36 mouse cellular contexts compared by ENCODE assay signal in the genomic region with DNA sequence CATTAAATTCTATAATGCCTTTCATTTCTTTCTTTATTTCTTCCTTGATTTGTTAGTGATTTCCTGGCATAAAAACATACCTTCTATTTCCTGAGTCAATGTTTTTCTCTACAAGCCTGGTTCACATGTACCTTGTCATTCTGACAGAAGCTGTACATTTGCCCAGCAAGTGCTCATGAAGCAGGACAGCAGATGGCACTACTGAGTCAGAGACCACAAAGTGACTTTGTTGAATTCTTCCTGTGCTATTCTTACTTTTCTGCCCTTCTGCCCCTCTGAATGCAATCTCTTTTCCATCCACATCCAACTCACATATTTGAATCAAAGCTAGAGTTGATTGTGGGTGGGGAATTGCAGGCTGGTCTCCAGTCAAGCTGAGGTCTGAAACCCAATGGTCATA. TPM values are rescaled to one million over a fixed set of nuclear protein-coding genes. Genes with fewer than 3 reads are reported as not detected.
DNase-seq lines count a peak whose midpoint lies in the region; ATAC-seq and TF ChIP-seq lines count a peak whose summit lies in the region.
"Had no signal": no experiment of that assay in that cellular context is flagged by ENCODE, and none has a peak within 500 bp of the region (broad histone marks: within the 10 kb centered on the region; RNA-seq: fewer than 3 reads in every experiment).

No protein-coding gene starts in this region.

- no peaks in the 10 kb centered on the region for H3K9me3 ChIP-seq in intestine, postnatal 0 days (ENCODE audit: control insufficient read depth)
- no peaks in the 10 kb centered on the region for H3K9me3 ChIP-seq in intestine, embryonic 15.5 days
- H3K9me3 ChIP-seq in E14TG2a.4 (ENCODE audit: low read length), result no peaks in the 10 kb centered on the region

- TF ChIP-seq CTCF in intestine, postnatal 0 days (IDR thresholded peaks at IDR 0.05; ENCODE audit: low read depth), result 0 out of 2 replicates have a peak, but pooled peaks have one; percentile 12
- peak; percentile 35 for TF ChIP-seq CTCF in E14TG2a.4 (conservative IDR thresholded peaks at IDR 0.05; ENCODE audit: low read length)
- TF ChIP-seq CTCF in cerebellum, adult 2 months (IDR thresholded peaks at IDR 0.05; ENCODE audit: borderline replicate concordance, insufficient read depth, low read depth, low read length), result no peak

- no peak overlapping the region for H3K9ac ChIP-seq in intestine, postnatal 0 days (ENCODE audit: low read depth, low read length)
- H3K9ac ChIP-seq in intestine, embryonic 15.5 days, result no peak overlapping the region
- H3K9ac ChIP-seq: embryonic facial prominence, embryonic 12.5 days; embryonic facial prominence, embryonic 15.5 days; heart, embryonic 13.5 days; hindbrain, embryonic 14.5 days had no signal

- H3K4me1 ChIP-seq in intestine, postnatal 0 days (replicated peaks; ENCODE audit: control insufficient read depth, insufficient read depth, low read length), result no peaks in the 10 kb centered on the region
- H3K4me1 ChIP-seq in intestine, embryonic 15.5 days (replicated peaks), result no peaks in the 10 kb centered on the region
- no peaks in the 10 kb centered on the region for H3K4me1 ChIP-seq in E14TG2a.4 (replicated peaks; ENCODE audit: low read depth, low read length)
- H3K4me1 ChIP-seq in cerebellum, adult 2 months (ENCODE audit: control insufficient read depth, insufficient read depth, low read length), result no peaks in the 10 kb centered on the region
- H3K4me1 ChIP-seq: embryonic facial prominence, embryonic 12.5 days; embryonic facial prominence, embryonic 15.5 days; heart, embryonic 10.5 days; heart, embryonic 13.5 days had no signal

- H3K27ac ChIP-seq in intestine, postnatal 0 days (ENCODE audit: low read depth, low read length), result no peak overlapping the region
- no peak overlapping the region for H3K27ac ChIP-seq in intestine, embryonic 15.5 days
- H3K27ac ChIP-seq in cerebellum, adult 2 months (ENCODE audit: insufficient read depth, low read length), result no peak overlapping the region
- H3K27ac ChIP-seq: embryonic facial prominence, embryonic 12.5 days; embryonic facial prominence, embryonic 15.5 days; heart, adult 2 months; heart, embryonic 10.5 days; heart, embryonic 13.5 days; hindbrain, embryonic 14.5 days; hindbrain, postnatal 0 days had no signal

- H3K4me3 ChIP-seq in intestine, postnatal 0 days (ENCODE audit: low read depth, low read length), result no peak overlapping the region
- no peak overlapping the region for H3K4me3 ChIP-seq in intestine, embryonic 15.5 days (replicated peaks)
- no peak overlapping the region for H3K4me3 ChIP-seq in E14TG2a.4 (replicated peaks; ENCODE audit: low read length)
- H3K4me3 ChIP-seq in cerebellum, adult 2 months (replicated peaks; ENCODE audit: insufficient read depth, low read depth, low read length), result no peak overlapping the region
- H3K4me3 ChIP-seq: embryonic facial prominence, embryonic 12.5 days; embryonic facial prominence, embryonic 15.5 days; heart, adult 2 months; heart, embryonic 10.5 days; heart, embryonic 13.5 days had no signal

- no peaks in the 10 kb centered on the region for H3K27me3 ChIP-seq in intestine, postnatal 0 days (replicated peaks; ENCODE audit: control insufficient read depth, insufficient read depth, low read length)
- no peaks in the 10 kb centered on the region for H3K27me3 ChIP-seq in intestine, embryonic 15.5 days (replicated peaks)
- H3K27me3 ChIP-seq in E14TG2a.4 (ENCODE audit: insufficient read depth, low read length), result no peaks in the 10 kb centered on the region
- H3K27me3 ChIP-seq in cerebellum, adult 2 months (ENCODE audit: control insufficient read depth, insufficient read depth, low read length), result no peaks in the 10 kb centered on the region
- H3K27me3 ChIP-seq: embryonic facial prominence, embryonic 12.5 days; embryonic facial prominence, embryonic 15.5 days; heart, embryonic 13.5 days had no signal

- DNase-seq in NIH3T3 (ENCODE audit: low read depth) (peak; percentile 5), ZHBTc4 (ENCODE audit: low read depth, low spot score) (peak; percentile 31)
- no peak for DNase-seq in layer of hippocampus, postnatal 25 days (ENCODE audit: extremely low spot score in 1 of 2, low spot score in 1 of 2)
- no peak for DNase-seq in kidney, adult 11 months
- DNase-seq in cerebellum, adult 2 months, result no peak
- DNase-seq: adrenal gland, adult 2 months; adrenal gland, postnatal 14 days; cerebellum, adult 11 months; cerebellum, adult 8-10 months; cerebellum, postnatal 10 days; cerebellum, postnatal 36 days; gastrocnemius, postnatal 10 days; gastrocnemius, postnatal 36 days; heart, adult 2 months; heart, postnatal 14 days; heart, postnatal 4 days; kidney, adult 18-20 months; kidney, adult 9 months had no signal

- ATAC-seq in intestine, postnatal 0 days, result no peak
- ATAC-seq in intestine, embryonic 15.5 days, result no peak
- ATAC-seq: forebrain, embryonic 14.5 days; hindbrain, postnatal 0 days; inflammation-experienced regulatory T-cells, adult 6 months had no signal

- TF ChIP-seq POLR2A in cerebellum, adult 2 months (IDR thresholded peaks at IDR 0.05; ENCODE audit: borderline replicate concordance, insufficient read depth, low read length), result no peak

- H3K4me2 ChIP-seq in intestine, postnatal 0 days (replicated peaks; ENCODE audit: low read depth), result no peak overlapping the region
- H3K4me2 ChIP-seq in intestine, embryonic 15.5 days (replicated peaks), result no peak overlapping the region
- H3K4me2 ChIP-seq: embryonic facial prominence, embryonic 12.5 days; embryonic facial prominence, embryonic 15.5 days; heart, embryonic 13.5 days; hindbrain, embryonic 14.5 days had no signal

- no peaks in the 10 kb centered on the region for H3K36me3 ChIP-seq in intestine, postnatal 0 days (ENCODE audit: control insufficient read depth, insufficient read depth)
- H3K36me3 ChIP-seq in intestine, embryonic 15.5 days, result no peaks in the 10 kb centered on the region
- H3K36me3 ChIP-seq in E14TG2a.4 (ENCODE audit: insufficient read depth, low read length), result no peaks in the 10 kb centered on the region
- H3K36me3 ChIP-seq: embryonic facial prominence, embryonic 12.5 days; embryonic facial prominence, embryonic 15.5 days; heart, embryonic 10.5 days; heart, embryonic 13.5 days had no signal

RNA-seq across cellular contexts. Expression of a gene that starts 10.8 kb away (rescaled TPM):
- not detected in 2 replicates for polyA plus RNA-seq in intestine, postnatal 0 days (2015; fragmentation: Nextera tagmentation; extraction: Ambion mirVana)
- not detected in 2 replicates for polyA plus RNA-seq in intestine, embryonic 15.5 days (2015; fragmentation: Nextera tagmentation; extraction: Ambion mirVana)
- not detected for total RNA-seq in layer of hippocampus, postnatal 25 days (2021)
- polyA plus RNA-seq in cerebellum, adult 2 months (2012; rRNA removed), result not detected in 2 replicates
- total RNA-seq: adrenal gland, adult 2 months; adrenal gland, postnatal 14 days; adrenal gland, postnatal 4 days; ES-E14; gastrocnemius, postnatal 10 days; gastrocnemius, postnatal 36 days; granulocyte monocyte progenitor cell, adult 5-6 weeks; heart, adult 2 months; heart, postnatal 14 days; heart, postnatal 4 days; hindbrain, postnatal 0 days had no signal
- polyA plus RNA-seq: adrenal gland, adult 2 months; cortical plate, adult 2 months; embryonic facial prominence, embryonic 12.5 days; embryonic facial prominence, embryonic 15.5 days; forebrain, embryonic 11.5 days; forebrain, embryonic 14.5 days; heart, adult 2 months; heart, embryonic 10.5 days; heart, embryonic 13.5 days; heart, embryonic 16.5 days; hindbrain, embryonic 11.5 days; hindbrain, embryonic 14.5 days; hindbrain, postnatal 0 days; inflammation-experienced regulatory T-cells, adult 6 months had no signal

RNA-seq across cellular contexts. Expression of a gene that starts 18.4 kb away (rescaled TPM):
- polyA plus RNA-seq in intestine, postnatal 0 days (2015; fragmentation: Nextera tagmentation; extraction: Ambion mirVana), result not detected in 2 replicates
- polyA plus RNA-seq in intestine, embryonic 15.5 days (2015; fragmentation: Nextera tagmentation; extraction: Ambion mirVana), result not detected in 2 replicates
- total RNA-seq in layer of hippocampus, postnatal 25 days (2021), result not detected
- polyA plus RNA-seq in cerebellum, adult 2 months (2012; rRNA removed), result not detected in 2 replicates
- total RNA-seq: adrenal gland, adult 2 months; adrenal gland, postnatal 14 days; adrenal gland, postnatal 4 days; ES-E14; gastrocnemius, postnatal 10 days; gastrocnemius, postnatal 36 days; granulocyte monocyte progenitor cell, adult 5-6 weeks; heart, adult 2 months; heart, postnatal 14 days; heart, postnatal 4 days; hindbrain, postnatal 0 days had no signal
- polyA plus RNA-seq: adrenal gland, adult 2 months; cortical plate, adult 2 months; embryonic facial prominence, embryonic 12.5 days; embryonic facial prominence, embryonic 15.5 days; forebrain, embryonic 11.5 days; forebrain, embryonic 14.5 days; heart, adult 2 months; heart, embryonic 10.5 days; heart, embryonic 13.5 days; heart, embryonic 16.5 days; hindbrain, embryonic 11.5 days; hindbrain, embryonic 14.5 days; hindbrain, postnatal 0 days; inflammation-experienced regulatory T-cells, adult 6 months had no signal

RNA-seq across cellular contexts. Expression of a gene that starts 32.9 kb away (rescaled TPM):
- not detected in 2 replicates for polyA plus RNA-seq in intestine, postnatal 0 days (2015; fragmentation: Nextera tagmentation; extraction: Ambion mirVana)
- not detected in 2 replicates for polyA plus RNA-seq in intestine, embryonic 15.5 days (2015; fragmentation: Nextera tagmentation; extraction: Ambion mirVana)
- not detected for total RNA-seq in layer of hippocampus, postnatal 25 days (2021)
- not detected in 2 replicates for polyA plus RNA-seq in cerebellum, adult 2 months (2012; rRNA removed)
- total RNA-seq: adrenal gland, adult 2 months; adrenal gland, postnatal 14 days; adrenal gland, postnatal 4 days; ES-E14; gastrocnemius, postnatal 10 days; gastrocnemius, postnatal 36 days; granulocyte monocyte progenitor cell, adult 5-6 weeks; heart, adult 2 months; heart, postnatal 4 days; hindbrain, postnatal 0 days had no signal
- polyA plus RNA-seq: adrenal gland, adult 2 months; cortical plate, adult 2 months; embryonic facial prominence, embryonic 12.5 days; embryonic facial prominence, embryonic 15.5 days; forebrain, embryonic 11.5 days; forebrain, embryonic 14.5 days; heart, adult 2 months; heart, embryonic 10.5 days; heart, embryonic 13.5 days; heart, embryonic 16.5 days; hindbrain, embryonic 11.5 days; hindbrain, embryonic 14.5 days; hindbrain, postnatal 0 days; inflammation-experienced regulatory T-cells, adult 6 months had no signal

RNA-seq across cellular contexts. Expression of a gene that starts 35.0 kb away (rescaled TPM):
- polyA plus RNA-seq in intestine, postnatal 0 days (2015; fragmentation: Nextera tagmentation; extraction: Ambion mirVana), result not detected in 2 replicates
- not detected in 2 replicates for polyA plus RNA-seq in intestine, embryonic 15.5 days (2015; fragmentation: Nextera tagmentation; extraction: Ambion mirVana)
- total RNA-seq in layer of hippocampus, postnatal 25 days (2021), result not detected
- not detected in 2 replicates for polyA plus RNA-seq in cerebellum, adult 2 months (2012; rRNA removed)
- total RNA-seq: adrenal gland, adult 2 months; adrenal gland, postnatal 14 days; adrenal gland, postnatal 4 days; ES-E14; gastrocnemius, postnatal 10 days; gastrocnemius, postnatal 36 days; granulocyte monocyte progenitor cell, adult 5-6 weeks; heart, adult 2 months; heart, postnatal 14 days; heart, postnatal 4 days; hindbrain, postnatal 0 days had no signal
- polyA plus RNA-seq: adrenal gland, adult 2 months; cortical plate, adult 2 months; embryonic facial prominence, embryonic 12.5 days; embryonic facial prominence, embryonic 15.5 days; forebrain, embryonic 11.5 days; forebrain, embryonic 14.5 days; heart, adult 2 months; heart, embryonic 10.5 days; heart, embryonic 13.5 days; heart, embryonic 16.5 days; hindbrain, embryonic 11.5 days; hindbrain, embryonic 14.5 days; hindbrain, postnatal 0 days; inflammation-experienced regulatory T-cells, adult 6 months had no signal

RNA-seq across cellular contexts. Expression of a gene that starts 59.6 kb away (rescaled TPM):
- not detected in 2 replicates for polyA plus RNA-seq in intestine, postnatal 0 days (2015; fragmentation: Nextera tagmentation; extraction: Ambion mirVana)
- polyA plus RNA-seq in intestine, embryonic 15.5 days (2015; fragmentation: Nextera tagmentation; extraction: Ambion mirVana), result not detected in 2 replicates
- total RNA-seq in layer of hippocampus, postnatal 25 days (2021), result not detected
- polyA plus RNA-seq in cerebellum, adult 2 months (2012; rRNA removed), result not detected in 2 replicates
- total RNA-seq: adrenal gland, adult 2 months; adrenal gland, postnatal 14 days; adrenal gland, postnatal 4 days; ES-E14; gastrocnemius, postnatal 10 days; gastrocnemius, postnatal 36 days; granulocyte monocyte progenitor cell, adult 5-6 weeks; heart, adult 2 months; heart, postnatal 14 days; heart, postnatal 4 days; hindbrain, postnatal 0 days had no signal
- polyA plus RNA-seq: adrenal gland, adult 2 months; cortical plate, adult 2 months; embryonic facial prominence, embryonic 12.5 days; forebrain, embryonic 11.5 days; forebrain, embryonic 14.5 days; heart, adult 2 months; heart, embryonic 10.5 days; heart, embryonic 13.5 days; heart, embryonic 16.5 days; hindbrain, embryonic 11.5 days; hindbrain, embryonic 14.5 days; hindbrain, postnatal 0 days; inflammation-experienced regulatory T-cells, adult 6 months had no signal

Comparison
In these comparisons a context has a peak if more than half of its experiments do, and no peak if none do; other contexts are left out.
1. DNase-seq: peak in NIH3T3 (single experiment) and ZHBTc4 (single experiment); none in layer of hippocampus, postnatal 25 days (0 of 2), kidney, adult 11 months (single experiment) and cerebellum, adult 2 months (0 of 2).